Mouse (Mus musculus) neural tube, embryonic 11.5 days (tissue): ENCODE results near the gene Gm10961. TPM values are rescaled to one million over a fixed set of nuclear protein-coding genes. Genes with fewer than 3 reads are reported as not detected.

Experiments
- ATAC-seq: fragments of 200-750 bp; cut with Nextera tagmentation; 2 replicates; pipeline ENCODE4 v1.8.0; 2017; ENCODE audit warnings: moderate number of reproducible peaks, mild to moderate bottlenecking, moderate TSS enrichment, moderate library complexity; ENCODE audit not compliant: insufficient read depth, low FRiP score, low TSS enrichment
- DNase-seq: peaks from one replicate; pipeline ENCODE4 v3.0.0-alpha.2; 2015; ENCODE audit warnings: low spot score
- H3K27ac ChIP-seq: fragments of 300-500 bp; sonication (generic); 2 replicates; pipeline ENCODE4 v1.5.1; 2014; ENCODE audit warnings: low read depth, mild to moderate bottlenecking, low read length
- H3K27me3 ChIP-seq: fragments of 300-500 bp; sonication (generic); 2 replicates; pipeline ENCODE4 v1.6.1; 2014; ENCODE audit warnings: mild to moderate bottlenecking, low read length, mixed read lengths; ENCODE audit not compliant: control insufficient read depth, insufficient read depth
- H3K36me3 ChIP-seq: fragments of 300-500 bp; sonication (generic); 2 replicates; pipeline ENCODE4 v1.6.1; 2014; ENCODE audit warnings: mild to moderate bottlenecking, low read length, moderate library complexity, mixed read lengths; ENCODE audit not compliant: control insufficient read depth, insufficient read depth
- H3K4me1 ChIP-seq: fragments of 300-500 bp; sonication (generic); 2 replicates; pipeline ENCODE4 v1.6.1; 2014; ENCODE audit warnings: low read length, mixed read lengths; ENCODE audit not compliant: control insufficient read depth, insufficient read depth
- H3K4me2 ChIP-seq: fragments of 300-500 bp; sonication (generic); 2 replicates; pipeline ENCODE4 v1.6.1; 2014; ENCODE audit warnings: low read depth, mild to moderate bottlenecking, moderate library complexity
- H3K4me3 ChIP-seq: fragments of 300-500 bp; sonication (generic); 2 replicates; pipeline ENCODE4 v1.5.1; 2014; ENCODE audit warnings: low read depth, low read length
- H3K9ac ChIP-seq: fragments of 300-500 bp; sonication (generic); 2 replicates; pipeline ENCODE4 v1.6.1; 2014; ENCODE audit warnings: mild to moderate bottlenecking, low read length
- H3K9me3 ChIP-seq: fragments of 300-500 bp; sonication (generic); 2 replicates; pipeline ENCODE4 v1.6.1; 2016; ENCODE audit warnings: low read length; ENCODE audit not compliant: control insufficient read depth
- WGBS: fragments of 180-500 bp; shearing (Covaris S2); extraction: QIAGEN DNeasy Blood & Tissue Kit; methylation state at CpG from one replicate; pipeline ENCODE4 v1.1.7; 2014; 5-methylcytosine and 5-hydroxymethylcytosine counted together
- polyA plus RNA-seq: library from polyadenylated mRNA; unstranded; fragments of >200 nt; fragmentation: Nextera tagmentation; extraction: Ambion mirVana; gene quantifications from 2 replicates; pipeline ENCODE4 v1.2.1, GENCODE M21; 2014

Gm10961 gene
- polyA plus RNA-seq, 1 experiment from 2014 or later, result not detected

DNA sequence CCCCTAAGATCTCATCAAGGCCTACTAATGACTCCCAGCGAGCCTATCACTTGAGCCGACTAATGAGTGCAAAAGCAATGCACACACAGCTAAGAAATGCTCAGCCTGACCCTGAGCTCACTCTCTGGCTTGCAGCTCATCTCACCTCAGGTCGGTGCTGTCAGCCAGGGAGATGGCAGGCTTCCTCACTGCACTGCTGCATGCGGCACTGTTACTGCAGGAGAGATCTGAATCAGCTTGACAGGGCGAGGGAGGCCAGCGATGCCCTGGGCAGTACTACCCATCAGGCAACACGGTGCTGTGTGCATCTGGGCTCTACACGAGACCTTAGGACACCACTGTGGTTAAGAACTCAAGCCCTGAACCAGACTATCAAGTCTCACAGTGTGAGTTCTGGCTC lies 5.6 kb upstream of the Gm10961 start:
- 96% methylated on average over 8 of the region's 8 CpGs for WGBS
- Histone ChIP-seq H3K9ac (no peak overlapping the region), H3K27ac (no peak overlapping the region), H3K36me3 (peaks cover 27% of the 10 kb centered on the region), H3K4me3 (no peak overlapping the region), H3K4me1 (peaks cover 1% of the 10 kb centered on the region; the same call in 1 of the 2 replicates), H3K4me2 (no peak overlapping the region), H3K9me3 (no peaks in the 10 kb centered on the region), H3K27me3 (no peaks in the 10 kb centered on the region)
- DNase-seq (no peak), ATAC-seq (no peak)

DNA sequence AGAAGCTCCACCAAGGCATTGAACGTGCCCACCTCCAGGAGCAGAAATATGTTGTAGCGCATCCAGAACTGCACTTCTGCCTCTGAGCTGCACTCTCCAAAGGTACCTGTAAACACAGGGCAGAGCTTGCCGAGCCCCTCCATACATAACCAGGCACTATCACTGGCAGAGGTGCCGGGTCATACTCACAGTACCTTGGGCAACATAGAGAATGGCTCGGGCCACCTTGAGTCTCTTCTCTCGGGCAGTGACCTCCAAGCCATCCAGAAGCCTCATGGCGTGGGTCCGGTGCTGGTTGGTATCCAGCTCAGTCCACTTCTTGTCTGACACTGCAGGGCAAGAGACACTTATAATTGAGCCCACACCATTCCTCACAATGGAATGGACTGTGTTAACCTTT lies 4.4 kb upstream of the Gm10961 start:
- Histone ChIP-seq H3K4me2 (no peak overlapping the region), H3K9me3 (no peaks in the 10 kb centered on the region), H3K27me3 (no peaks in the 10 kb centered on the region), H3K36me3 (peaks cover 21% of the 10 kb centered on the region), H3K9ac (no peak overlapping the region), H3K27ac (no peak overlapping the region), H3K4me1 (peaks cover 3% of the 10 kb centered on the region; the same call in 1 of the 2 replicates), H3K4me3 (no peak overlapping the region)
- WGBS, result 94% methylated on average over 8 of the region's 8 CpGs
- no peak for DNase-seq
- no peak for ATAC-seq

DNA sequence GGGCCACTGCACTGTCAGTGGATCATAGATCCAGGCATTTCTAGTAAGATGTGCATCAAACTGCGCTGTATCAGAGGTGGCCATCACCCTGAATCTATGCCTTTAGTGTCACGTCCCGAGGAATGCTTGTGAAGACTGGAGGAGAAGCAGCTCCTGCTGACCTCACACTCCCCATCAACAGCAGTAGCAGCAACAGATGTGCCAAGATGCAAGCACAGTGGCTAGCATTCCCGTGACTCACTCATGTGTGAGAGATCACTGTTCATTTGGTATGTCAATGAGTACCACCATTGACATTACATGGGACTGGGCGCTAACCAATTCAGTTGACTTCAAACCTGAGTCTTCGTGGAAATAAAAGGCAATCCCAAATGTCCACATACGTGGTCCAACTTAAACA lies 3.5 kb upstream of the Gm10961 start:
- Histone ChIP-seq H3K27ac (no peak overlapping the region), H3K4me2 (no peak overlapping the region), H3K9ac (no peak overlapping the region), H3K9me3 (no peaks in the 10 kb centered on the region), H3K36me3 (peaks cover 20% of the 10 kb centered on the region), H3K4me3 (no peak overlapping the region), H3K27me3 (no peaks in the 10 kb centered on the region), H3K4me1 (peaks cover 3% of the 10 kb centered on the region; the same call in 1 of the 2 replicates)
- no peak for ATAC-seq
- DNase-seq, result no peak
- 92% methylated on average over 7 of the region's 7 CpGs for WGBS

DNA sequence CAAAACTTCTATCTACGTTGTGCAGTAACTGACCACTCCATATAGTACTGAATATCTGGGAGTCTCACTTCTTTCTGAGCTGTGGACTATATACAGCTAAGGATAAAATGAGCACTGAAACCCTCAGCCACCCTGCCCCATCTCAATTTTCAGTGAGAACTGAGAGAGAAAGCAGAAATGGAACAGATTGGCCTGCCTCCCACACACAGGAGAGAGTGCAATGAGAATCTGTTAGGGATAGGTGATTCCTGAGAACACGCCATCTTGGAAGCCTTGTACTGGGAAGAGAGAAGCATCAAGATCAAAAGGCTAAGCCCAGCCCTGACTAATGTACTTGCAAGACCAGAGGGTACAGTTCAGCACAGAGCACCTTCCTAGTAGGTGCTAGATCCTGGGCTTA lies 2.6 kb upstream of the Gm10961 start:
- ATAC-seq (no peak), DNase-seq (no peak)
- peaks cover 17% of the 10 kb centered on the region for H3K36me3 ChIP-seq
- H3K4me1 ChIP-seq, result peaks cover 3% of the 10 kb centered on the region; the same call in 1 of the 2 replicates
- H3K27me3 ChIP-seq, result no peaks in the 10 kb centered on the region
- H3K4me2 ChIP-seq, result no peak overlapping the region
- H3K9ac ChIP-seq, result no peak overlapping the region
- H3K9me3 ChIP-seq, result no peaks in the 10 kb centered on the region
- H3K4me3 ChIP-seq, result no peak overlapping the region
- H3K27ac ChIP-seq, result no peak overlapping the region
- WGBS, result 94% methylated on average over 2 of the region's 2 CpGs

DNA sequence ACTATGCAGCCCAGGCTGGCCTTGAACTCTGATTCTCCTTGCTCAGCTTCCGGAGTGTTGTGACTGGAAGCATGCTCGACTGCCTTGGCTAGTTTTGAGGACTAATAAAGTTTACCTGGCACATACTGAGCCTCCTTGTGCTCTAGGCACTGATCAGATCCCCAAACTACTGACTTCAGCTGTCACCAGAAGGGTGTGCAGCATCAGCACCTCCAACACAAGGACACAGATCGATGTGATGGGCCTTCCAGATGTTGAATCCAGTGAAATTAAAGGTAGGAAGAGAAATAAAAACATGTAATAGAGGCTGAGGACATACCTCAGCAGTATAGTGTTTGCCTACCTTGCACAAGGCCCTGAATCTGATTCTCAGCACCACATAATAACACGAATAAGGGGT lies 1.7 kb upstream of the Gm10961 start:
- no peaks in the 10 kb centered on the region for H3K9me3 ChIP-seq
- H3K4me1 ChIP-seq, result peaks cover 3% of the 10 kb centered on the region; the same call in 1 of the 2 replicates
- DNase-seq (no peak), ATAC-seq (no peak)
- no peak overlapping the region for H3K27ac ChIP-seq
- H3K36me3 ChIP-seq, result peaks cover 15% of the 10 kb centered on the region
- H3K9ac ChIP-seq, result no peak overlapping the region
- 94% methylated on average over 4 of the region's 4 CpGs for WGBS
- no peaks in the 10 kb centered on the region for H3K27me3 ChIP-seq
- H3K4me3 ChIP-seq, result no peak overlapping the region
- H3K4me2 ChIP-seq, result no peak overlapping the region

DNA sequence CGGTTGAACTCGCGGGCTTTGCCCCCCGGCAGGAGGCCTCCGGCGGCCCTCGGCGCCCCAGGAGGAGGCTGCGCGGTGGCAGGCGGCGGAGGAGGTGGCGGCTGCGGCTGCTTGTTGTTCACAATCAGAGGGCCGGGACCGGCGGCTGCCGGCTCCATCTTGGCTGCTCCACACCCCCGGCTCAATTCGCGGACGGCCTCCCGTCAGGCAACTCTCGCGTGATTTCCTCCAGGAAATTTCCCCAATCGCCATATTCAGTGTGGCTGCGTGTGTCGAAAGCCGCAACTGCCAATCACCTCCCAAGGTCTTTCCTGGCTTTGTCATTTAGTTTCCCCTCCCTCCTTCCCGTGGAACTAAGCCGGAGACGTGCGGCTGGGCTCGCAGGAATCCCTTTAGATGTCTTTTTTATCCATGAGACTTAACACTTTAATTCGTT lies 419 bp downstream of the Gm10961 start, which contains the start of gene Strip1:
Gene Strip1, minus strand, starts transcription at position 172 of the 436 bp plus-strand sequence.
- ATAC-seq, result peak; percentile 93
- WGBS, result 0% methylated on average over 35 of the region's 35 CpGs

DNA sequence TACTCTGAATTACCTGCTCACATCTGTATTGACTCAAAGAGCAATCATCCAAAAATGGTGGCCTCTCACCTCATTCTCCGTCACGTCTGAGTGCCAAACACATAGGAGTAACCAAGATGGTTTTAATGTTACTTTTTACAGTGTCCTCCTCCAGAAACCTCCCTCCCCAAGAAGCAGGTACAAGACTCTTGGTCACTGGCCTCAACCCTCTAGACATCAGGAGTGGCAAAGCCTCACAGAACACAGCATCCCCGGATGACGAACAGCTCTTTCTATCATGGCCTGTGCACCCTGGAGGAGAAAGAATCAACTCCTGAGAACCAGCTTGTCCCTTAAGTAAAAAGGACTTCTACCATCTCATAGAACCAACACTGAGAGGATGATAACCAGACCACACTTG lies 1.7 kb downstream of the Gm10961 start:
- no peak overlapping the region for H3K4me3 ChIP-seq
- H3K36me3 ChIP-seq, result no peaks in the 10 kb centered on the region
- no peak overlapping the region for H3K27ac ChIP-seq
- H3K4me1 ChIP-seq, result peaks cover 3% of the 10 kb centered on the region; the same call in 1 of the 2 replicates
- no peak overlapping the region for H3K9ac ChIP-seq
- no peaks in the 10 kb centered on the region for H3K9me3 ChIP-seq
- DNase-seq (no peak), ATAC-seq (no peak)
- H3K4me2 ChIP-seq, result no peak overlapping the region
- 92% methylated on average over 4 of the region's 4 CpGs for WGBS
- H3K27me3 ChIP-seq, result no peaks in the 10 kb centered on the region

More for the DNA sequence above, 419 bp downstream of the Gm10961 start, which contains the start of gene Strip1:
- peaks cover 6% of the 10 kb centered on the region for H3K36me3 ChIP-seq
- H3K4me2 ChIP-seq, result peak within 1 kb of the TSS; percentile 71
- H3K27me3 ChIP-seq, result no peaks in the 10 kb centered on the region
- peak within 1 kb of the TSS; percentile 99 for H3K9ac ChIP-seq
- peak; percentile 95 for DNase-seq
- no peaks in the 10 kb centered on the region for H3K9me3 ChIP-seq
- peak within 1 kb of the TSS; percentile 92 for H3K27ac ChIP-seq
- H3K4me3 ChIP-seq, result peak within 1 kb of the TSS; percentile 92
- H3K4me1 ChIP-seq, result peaks cover 3% of the 10 kb centered on the region; the same call in 1 of the 2 replicates

DNA sequence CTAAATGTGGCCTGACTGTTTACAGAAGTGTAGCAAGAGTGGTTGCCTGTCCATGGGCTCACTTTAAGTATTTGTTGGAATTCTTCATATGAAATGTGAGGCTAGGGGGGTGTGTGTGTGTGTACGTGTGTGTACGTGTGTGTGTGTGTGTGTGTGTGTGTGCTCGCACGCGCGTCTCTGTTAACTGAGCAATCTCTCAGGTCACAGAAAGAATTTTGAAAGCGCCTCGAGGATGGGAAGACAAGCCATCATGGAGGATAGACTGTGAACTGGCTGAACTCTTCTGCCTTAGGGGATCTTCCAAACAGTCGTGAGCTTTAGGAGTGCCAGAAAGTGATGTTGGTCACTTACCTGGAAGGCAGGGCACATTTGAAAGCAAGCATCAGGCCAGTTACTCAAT lies 2.8 kb downstream of the Gm10961 start:
- peaks cover 3% of the 10 kb centered on the region; the same call in 1 of the 2 replicates for H3K4me1 ChIP-seq
- H3K9me3 ChIP-seq, result no peaks in the 10 kb centered on the region
- 92% methylated on average over 9 of the region's 9 CpGs for WGBS
- H3K4me3 ChIP-seq, result no peak overlapping the region
- no peaks in the 10 kb centered on the region for H3K36me3 ChIP-seq
- H3K9ac ChIP-seq, result no peak overlapping the region
- H3K27ac ChIP-seq, result no peak overlapping the region
- no peaks in the 10 kb centered on the region for H3K27me3 ChIP-seq
- no peak for DNase-seq
- no peak for ATAC-seq
- no peak overlapping the region for H3K4me2 ChIP-seq

DNA sequence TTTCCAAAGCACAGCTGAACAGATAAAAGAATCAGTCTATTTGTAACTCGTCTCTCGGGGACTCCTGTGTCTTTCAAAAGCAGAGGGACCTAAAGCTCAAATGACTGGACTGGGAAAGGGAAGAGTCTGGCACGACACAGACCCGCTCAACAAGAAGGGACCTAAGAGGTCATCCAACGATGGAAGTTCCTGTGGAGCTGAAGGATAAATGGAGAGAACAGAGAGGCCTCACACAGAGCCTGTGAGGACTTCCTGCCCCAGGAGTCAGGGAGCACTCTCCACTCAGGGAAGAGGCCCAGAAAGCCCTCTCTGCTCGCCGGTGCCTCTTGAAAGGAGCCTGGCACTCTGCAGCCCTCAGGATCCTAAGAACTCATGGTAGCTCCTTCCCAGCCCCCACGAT lies 4.7 kb downstream of the Gm10961 start:
- H3K9ac ChIP-seq, result no peak overlapping the region
- H3K36me3 ChIP-seq, result no peaks in the 10 kb centered on the region
- H3K4me3 ChIP-seq, result no peak overlapping the region
- H3K9me3 ChIP-seq, result no peaks in the 10 kb centered on the region
- WGBS, result 69% methylated on average over 8 of the region's 8 CpGs
- no peak overlapping the region for H3K27ac ChIP-seq
- no peak overlapping the region for H3K4me2 ChIP-seq
- H3K27me3 ChIP-seq, result no peaks in the 10 kb centered on the region
- DNase-seq, result no peak
- no peak for ATAC-seq
- no peaks in the 10 kb centered on the region for H3K4me1 ChIP-seq
